Mouse (Mus musculus): ENCODE measurements at regions not wholly inside any gene's neighbourhood (a gene's known extent, or its start where the extent isn't known, plus 50 kb on each side); places are given as distances from the start of the nearest gene placed in this dataset.

DNA sequence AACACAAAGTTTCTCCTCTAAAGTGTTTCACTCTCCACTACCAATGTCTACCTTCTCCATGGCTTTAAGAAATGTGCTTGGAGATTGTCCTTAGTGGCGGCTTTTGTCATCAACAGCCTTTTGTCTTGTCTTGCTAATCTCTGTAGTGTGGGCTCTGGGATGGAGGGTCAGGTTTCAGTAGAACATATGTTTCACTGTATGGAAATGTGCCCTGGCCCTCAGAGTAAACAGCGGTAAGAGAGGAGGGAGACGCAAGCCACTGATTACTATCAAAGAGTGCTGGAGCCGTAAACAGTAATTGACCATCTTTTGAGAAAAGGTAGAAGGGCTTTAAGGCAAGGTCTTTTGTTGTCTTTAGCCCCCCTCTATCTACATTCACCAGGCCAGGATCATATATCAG is 106.2 kb downstream of the Gm5447 start:
- no peak for TF ChIP-seq CTCF (IDR thresholded peaks at IDR 0.05 in 2 of 3, conservative IDR thresholded peaks at IDR 0.05 in 1 of 3; ENCODE audit: control insufficient read depth in 1 of 3, insufficient read depth in 1 of 3, low read depth in 2 of 3, low read length in 3 of 3, poor library complexity in 1 of 3, severe bottlenecking in 1 of 3)
- no peak for TF ChIP-seq CHD2 (IDR thresholded peaks at IDR 0.05; ENCODE audit: low read length)
- no peak for TF ChIP-seq POLR2A (IDR thresholded peaks at IDR 0.05; ENCODE audit: control insufficient read depth in 1 of 2, insufficient read depth in 1 of 2, low read depth in 1 of 2, low read length in 2 of 2, poor library complexity in 1 of 2)
- no peak for TF ChIP-seq POLR2AphosphoS5 (IDR thresholded peaks at IDR 0.05; ENCODE audit: borderline replicate concordance, low read depth, low read length)
- no peak for TF ChIP-seq GATA1 (IDR thresholded peaks at IDR 0.05; ENCODE audit: low read depth, low read length)
- TF ChIP-seq CHD1 (IDR thresholded peaks at IDR 0.05; ENCODE audit: low read depth, low read length), result no peak
- no peak for TF ChIP-seq ZNF384 (IDR thresholded peaks at IDR 0.05; ENCODE audit: low read depth, low read length)
- no peak for TF ChIP-seq MAX (IDR thresholded peaks at IDR 0.05; ENCODE audit: low read length)
- no peak for TF ChIP-seq TCF12 (IDR thresholded peaks at IDR 0.05; ENCODE audit: low read depth, low read length)
- TF ChIP-seq RAD21 (IDR thresholded peaks at IDR 0.05; ENCODE audit: low read depth, low read length), result no peak
- TF ChIP-seq MAFK (IDR thresholded peaks at IDR 0.05; ENCODE audit: borderline replicate concordance, low read depth, low read length), result no peak
